Mouse (Mus musculus): Measurements from ENCODE around the gene Prph.

- TF ChIP-seq CTCF (IDR thresholded peaks at IDR 0.05; ENCODE audit: low read depth, low read length) (no peak), POLR2A (IDR thresholded peaks at IDR 0.05; ENCODE audit: borderline replicate concordance, low read depth, low read length) (no peak)
Observed at GRCm38 (mm10) chr15:99071988-99072387, 17.0 kb downstream of the Prph start.
